21 mouse cellular contexts compared by ENCODE assay signal in genomic region chr1:120293803-120294202, GRCm38 (mm10). TPM values are rescaled to one million over a fixed set of nuclear protein-coding genes. Genes with fewer than 3 reads are reported as not detected.
DNase-seq lines count a peak whose midpoint lies in the region; ATAC-seq and TF ChIP-seq lines count a peak whose summit lies in the region.
"Had no signal": no experiment of that assay in that cellular context is flagged by ENCODE, and none has a peak within 500 bp of the region (broad histone marks: within the 10 kb centered on the region; RNA-seq: fewer than 3 reads in every experiment).

No protein-coding gene starts in this region.

- H3K4me2 ChIP-seq in kidney, embryonic 14.5 days (replicated peaks; ENCODE audit: low read depth, low read length): no peak overlapping the region
- H3K4me2 ChIP-seq: embryonic facial prominence, embryonic 13.5 days; heart, embryonic 12.5 days had no signal

- peak in 1 of 2 experiments; percentile 47; a peak in 1 of 4 replicates for TF ChIP-seq POLR2A in MEL (IDR thresholded peaks at IDR 0.05; ENCODE audit: control insufficient read depth in 1 of 2, insufficient read depth in 1 of 2, low read depth in 1 of 2, low read length in 2 of 2, poor library complexity in 1 of 2)

- no peak overlapping the region for H3K27ac ChIP-seq in MEL (ENCODE audit: control insufficient read depth, low read depth, low read length)
- H3K27ac ChIP-seq in kidney, embryonic 14.5 days (ENCODE audit: low read depth, low read length): no peak overlapping the region
- H3K27ac ChIP-seq: embryonic facial prominence, embryonic 13.5 days; hindbrain, embryonic 10.5 days; kidney, postnatal 0 days; stomach, postnatal 0 days had no signal

- H3K79me2 ChIP-seq in MEL (ENCODE audit: control insufficient read depth, insufficient read depth, low read length, poor library complexity): no peaks in the 10 kb centered on the region

- TF ChIP-seq CTCF in MEL (IDR thresholded peaks at IDR 0.05 in 2 of 3, conservative IDR thresholded peaks at IDR 0.05 in 1 of 3; ENCODE audit: control insufficient read depth in 1 of 3, insufficient read depth in 1 of 3, low read depth in 2 of 3, low read length in 3 of 3, poor library complexity in 1 of 3, severe bottlenecking in 1 of 3): no peak

- 52% methylated on average over 1 of the region's 1 CpGs for WGBS in kidney, embryonic 14.5 days

- H3K4me3 ChIP-seq in MEL (ENCODE audit: control insufficient read depth in 1 of 2, insufficient read depth in 1 of 2, low read depth in 2 of 2, low read length in 2 of 2): peak overlapping the region; percentile 11 to 41
- H3K4me3 ChIP-seq in kidney, embryonic 14.5 days (ENCODE audit: low read length): no peak overlapping the region
- H3K4me3 ChIP-seq: embryonic facial prominence, embryonic 13.5 days; heart, embryonic 12.5 days; hindbrain, embryonic 10.5 days had no signal

- peaks cover 4 to 9% of the 10 kb centered on the region in 2 experiments; a peak in 2 of 4 replicates for H3K4me1 ChIP-seq in MEL (ENCODE audit: control insufficient read depth in 1 of 2, insufficient read depth in 2 of 2, low read length in 2 of 2)
- H3K4me1 ChIP-seq in kidney, embryonic 14.5 days (ENCODE audit: control insufficient read depth, insufficient read depth, low read length): no peaks in the 10 kb centered on the region
- H3K4me1 ChIP-seq: embryonic facial prominence, embryonic 13.5 days; heart, embryonic 12.5 days had no signal

- H3K9ac ChIP-seq in MEL (ENCODE audit: control insufficient read depth, low read depth, low read length, poor library complexity, severe bottlenecking): peak overlapping the region; percentile 10; the same call in 1 of the 2 replicates
- no peak overlapping the region for H3K9ac ChIP-seq in kidney, embryonic 14.5 days (ENCODE audit: low read depth, low read length)
- H3K9ac ChIP-seq: embryonic facial prominence, embryonic 13.5 days; heart, embryonic 12.5 days had no signal

- no peaks in the 10 kb centered on the region for H3K36me3 ChIP-seq in MEL (ENCODE audit: control insufficient read depth in 1 of 2, insufficient read depth in 2 of 2, low read length in 2 of 2)
- no peaks in the 10 kb centered on the region for H3K36me3 ChIP-seq in splenic B cell, adult 2 months (ENCODE audit: control insufficient read depth, insufficient read depth, low read length, poor library complexity, severe bottlenecking)
- H3K36me3 ChIP-seq in kidney, embryonic 14.5 days (ENCODE audit: control insufficient read depth, insufficient read depth, low read length): no peaks in the 10 kb centered on the region
- H3K36me3 ChIP-seq: embryonic facial prominence, embryonic 13.5 days; heart, embryonic 12.5 days; hindbrain, embryonic 10.5 days had no signal

- no peak for TF ChIP-seq EP300 in MEL (IDR thresholded peaks at IDR 0.05; ENCODE audit: low read depth in 1 of 2, low read length in 2 of 2)

- no peaks in the 10 kb centered on the region for H3K27me3 ChIP-seq in MEL (ENCODE audit: control insufficient read depth in 1 of 2, insufficient read depth in 2 of 2, low read length in 2 of 2)
- H3K27me3 ChIP-seq in splenic B cell, adult 2 months (ENCODE audit: control insufficient read depth, insufficient read depth, low read length, poor library complexity, severe bottlenecking): no peaks in the 10 kb centered on the region
- no peaks in the 10 kb centered on the region for H3K27me3 ChIP-seq in kidney, embryonic 14.5 days (ENCODE audit: control insufficient read depth, insufficient read depth, low read length)
- H3K27me3 ChIP-seq: embryonic facial prominence, embryonic 13.5 days; heart, embryonic 12.5 days had no signal

- DNase-seq in thymus, postnatal 0 days (ENCODE audit: low spot score): peak; percentile 16
- no peak for DNase-seq in thymus, adult 18-20 months
- peak; percentile 89 for DNase-seq in MEL (ENCODE audit: low read depth, low spot score)
- peak; percentile 2 for DNase-seq in lung, postnatal 25 days (ENCODE audit: low spot score)
- peak; percentile 50 for DNase-seq in splenic B cell, adult 2 months (ENCODE audit: low read depth, low spot score)
- no peak for DNase-seq in right cerebral cortex, postnatal 25 days
- DNase-seq in adrenal gland, postnatal 14 days: no peak
- DNase-seq: cerebellum, postnatal 25 days; liver; midbrain, embryonic 14.5 days; right cerebral cortex, postnatal 4 days; thymus, postnatal 36 days had no signal

- TF ChIP-seq RAD21 in MEL (IDR thresholded peaks at IDR 0.05; ENCODE audit: low read depth, low read length): no peak

- ATAC-seq in kidney, embryonic 14.5 days (ENCODE audit: low FRiP score, low TSS enrichment): no peak

- H3K9me3 ChIP-seq in MEL (replicated peaks; ENCODE audit: insufficient read depth, low read length): no peaks in the 10 kb centered on the region
- no peaks in the 10 kb centered on the region; the same call in 1 of the 2 replicates for H3K9me3 ChIP-seq in kidney, embryonic 14.5 days (ENCODE audit: control insufficient read depth, low read length)
- H3K9me3 ChIP-seq: embryonic facial prominence, embryonic 13.5 days had no signal

TF ChIP-seq in MEL, 35 proteins besides CTCF, POLR2A, EP300 and RAD21 (continues in another document):
- no peak for TF ChIP-seq E2F4 (IDR thresholded peaks at IDR 0.05; ENCODE audit: borderline replicate concordance, low read depth, low read length)
- no peak for TF ChIP-seq MAFK (IDR thresholded peaks at IDR 0.05; ENCODE audit: borderline replicate concordance, low read depth, low read length)
- no peak for TF ChIP-seq CHD2 (IDR thresholded peaks at IDR 0.05; ENCODE audit: low read length)
- peak; percentile 84 for TF ChIP-seq MYC (IDR thresholded peaks at IDR 0.05; ENCODE audit: low read depth, low read length)
- TF ChIP-seq JUND (IDR thresholded peaks at IDR 0.05; ENCODE audit: low read depth, low read length): no peak
- TF ChIP-seq BHLHE40 (IDR thresholded peaks at IDR 0.05; ENCODE audit: borderline replicate concordance, low read depth, low read length): no peak
- no peak for TF ChIP-seq UBTF (IDR thresholded peaks at IDR 0.05; ENCODE audit: borderline replicate concordance, insufficient read depth, low read depth, low read length)
- TF ChIP-seq NRF1 (IDR thresholded peaks at IDR 0.05; ENCODE audit: insufficient read depth, low read depth, low read length, poor library complexity, severe bottlenecking): no peak
- no peak for TF ChIP-seq TCF12 (IDR thresholded peaks at IDR 0.05; ENCODE audit: low read depth, low read length)
- peak; percentile 61 for TF ChIP-seq SIN3A (IDR thresholded peaks at IDR 0.05; ENCODE audit: low read length)
- TF ChIP-seq RCOR1 (IDR thresholded peaks at IDR 0.05; ENCODE audit: low read depth, low read length): no peak
- TF ChIP-seq NELFE (IDR thresholded peaks at IDR 0.05; ENCODE audit: low read depth, low read length): peak; percentile 71
- peak; percentile 71 for TF ChIP-seq HCFC1 (IDR thresholded peaks at IDR 0.05; ENCODE audit: low read depth, low read length)
- TF ChIP-seq ELF1 (IDR thresholded peaks at IDR 0.05; ENCODE audit: low read depth, low read length): peak; percentile 78; the same call in 1 of the 2 replicates
- TF ChIP-seq MAZ (IDR thresholded peaks at IDR 0.05; ENCODE audit: low read depth, low read length): no peak
- no peak for TF ChIP-seq MYB (IDR thresholded peaks at IDR 0.05; ENCODE audit: low read depth, low read length)
- TF ChIP-seq MEF2A (IDR thresholded peaks at IDR 0.05; ENCODE audit: extremely low read depth, insufficient replicate concordance, low read depth, low read length, poor library complexity, severe bottlenecking): no peak
- no peak for TF ChIP-seq SMC3 (IDR thresholded peaks at IDR 0.05; ENCODE audit: low read depth, low read length)
- no peak for TF ChIP-seq USF2 (IDR thresholded peaks at IDR 0.05; ENCODE audit: borderline replicate concordance in 1 of 2, insufficient read depth in 1 of 2, low read depth in 1 of 2, low read length in 2 of 2)
- no peak for TF ChIP-seq GABPA (IDR thresholded peaks at IDR 0.05; ENCODE audit: low read depth, low read length)
- TF ChIP-seq MXI1 (IDR thresholded peaks at IDR 0.05; ENCODE audit: low read depth, low read length): no peak
- TF ChIP-seq ETS1 (IDR thresholded peaks at IDR 0.05; ENCODE audit: low read depth, low read length): 0 out of 2 replicates have a peak, but pooled peaks have one; percentile 49
- peak; percentile 61; the same call in 1 of the 2 replicates for TF ChIP-seq TBP (IDR thresholded peaks at IDR 0.05; ENCODE audit: low read depth, low read length)
- TF ChIP-seq POLR2AphosphoS5 (IDR thresholded peaks at IDR 0.05; ENCODE audit: borderline replicate concordance, low read depth, low read length): no peak
- TF ChIP-seq TAL1 (IDR thresholded peaks at IDR 0.05; ENCODE audit: low read length): no peak
- TF ChIP-seq ZC3H11A (IDR thresholded peaks at IDR 0.05; ENCODE audit: low read depth, low read length): no peak
- TF ChIP-seq ZKSCAN1 (IDR thresholded peaks at IDR 0.05; ENCODE audit: low read depth, low read length): no peak
- no peak for TF ChIP-seq ZMIZ1 (IDR thresholded peaks at IDR 0.05; ENCODE audit: low read depth, low read length)
- TF ChIP-seq KAT2A (conservative IDR thresholded peaks at IDR 0.05; ENCODE audit: low read depth, low read length): no peak
- no peak for TF ChIP-seq CHD1 (IDR thresholded peaks at IDR 0.05; ENCODE audit: low read depth, low read length)
- no peak for TF ChIP-seq GATA1 (IDR thresholded peaks at IDR 0.05; ENCODE audit: low read depth, low read length)
- peak; percentile 44; the same call in 1 of the 2 replicates for TF ChIP-seq MAX (IDR thresholded peaks at IDR 0.05; ENCODE audit: low read length)
- TF ChIP-seq POLR2AphosphoS2 (IDR thresholded peaks at IDR 0.05; ENCODE audit: low read length): peak; percentile 41; the same call in 1 of the 2 replicates

RNA-seq across cellular contexts. Expression of gene Steap3, which starts 21.3 kb away (rescaled TPM):
- 4.7 and 5.0 TPM in 2 replicates for polyA plus RNA-seq in thymus, postnatal 0 days (2015; fragmentation: Nextera tagmentation; extraction: Ambion mirVana)
- total RNA-seq in MEL (2012; rRNA removed): 83.2 and 101 TPM in 2 replicates
- 10 to 100 TPM; 50.2 to 98.2 TPM for polyA plus RNA-seq in MEL (2012; ENCODE audit: insufficient read depth in 1 of 2, insufficient read length in 2 of 2, low read depth in 1 of 2, low replicate concordance in 2 of 2, missing spikeins in 1 of 2)
- 20.8 and 29.6 TPM in 2 replicates for total RNA-seq in adrenal gland, postnatal 14 days (2021)
- polyA plus RNA-seq in kidney, embryonic 14.5 days (2014; fragmentation: Nextera tagmentation; extraction: Ambion mirVana): 2.1 and 2.2 TPM in 2 replicates

RNA-seq across cellular contexts. Expression of gene C1ql2, which starts 46.6 kb away (rescaled TPM):
- polyA plus RNA-seq in thymus, postnatal 0 days (2015; fragmentation: Nextera tagmentation; extraction: Ambion mirVana): 0.10 TPM in 1 of 2 replicates, not detected in the other
- not detected in 2 replicates for total RNA-seq in MEL (2012; rRNA removed)
- not detected for polyA plus RNA-seq in MEL (2012; ENCODE audit: insufficient read depth in 1 of 2, insufficient read length in 2 of 2, low read depth in 1 of 2, low replicate concordance in 2 of 2, missing spikeins in 1 of 2)
- 0.19 TPM in 1 of 2 replicates, not detected in the other for total RNA-seq in adrenal gland, postnatal 14 days (2021)
- not detected in 2 replicates for polyA plus RNA-seq in kidney, embryonic 14.5 days (2014; fragmentation: Nextera tagmentation; extraction: Ambion mirVana)
- total RNA-seq: gastrocnemius, postnatal 4 days had no signal
- polyA plus RNA-seq: forebrain, embryonic 11.5 days; heart, embryonic 12.5 days; intestine, embryonic 14.5 days had no signal

Comparison
In these comparisons a context has a peak if more than half of its experiments do, and no peak if none do; other contexts are left out.
1. DNase-seq: peak in thymus, postnatal 0 days (single experiment), MEL (single experiment), lung, postnatal 25 days (single experiment) and splenic B cell, adult 2 months (single experiment); none in thymus, adult 18-20 months (0 of 2), right cerebral cortex, postnatal 25 days (single experiment) and adrenal gland, postnatal 14 days (single experiment).